ENCODE assay signal across 8 mouse cellular contexts in genomic region chr16:4658781-4659245, GRCm38 (mm10). TPM values are rescaled to one million over a fixed set of nuclear protein-coding genes. Genes with fewer than 3 reads are reported as not detected.
DNase-seq lines count a peak whose midpoint lies in the region; ATAC-seq and TF ChIP-seq lines count a peak whose summit lies in the region.

No protein-coding gene starts in this region.

- in situ Hi-C loops in ES-E14 (cut with MboI; ENCODE audit: low sequenced_read_pairs in 2 of 2, unreplicated experiment in 2 of 2), result no loop called here

- peak overlapping the region; percentile 10; the same call in 1 of the 2 replicates for H3K4me2 ChIP-seq in hindbrain, embryonic 16.5 days (ENCODE audit: low read length)
- no peak overlapping the region for H3K4me2 ChIP-seq in midbrain, embryonic 16.5 days (ENCODE audit: low read length)

- WGBS in heart, adult 2 months, result 54% methylated on average over 11 of the region's 11 CpGs
- 16% methylated on average over 11 of the region's 11 CpGs for WGBS in hindbrain, embryonic 16.5 days
- 24% methylated on average over 11 of the region's 11 CpGs for WGBS in midbrain, embryonic 16.5 days

- ATAC-seq in hindbrain, embryonic 16.5 days, result peak; percentile 78
- peak; percentile 48; the same call in 1 of the 2 replicates for ATAC-seq in midbrain, embryonic 16.5 days

- H3K27ac ChIP-seq in heart, adult 2 months, result no peak overlapping the region; the same call in 1 of the 2 replicates
- peak overlapping the region; percentile 50 for H3K27ac ChIP-seq in ES-E14 (ENCODE audit: insufficient read depth, low read depth, low read length, poor library complexity, severe bottlenecking)
- H3K27ac ChIP-seq in embryonic fibroblast, embryonic 13.5 days (ENCODE audit: insufficient read depth, low read length), result peak overlapping the region; percentile 96
- H3K27ac ChIP-seq in hindbrain, embryonic 16.5 days (ENCODE audit: low read depth, low read length), result 0 out of 2 replicates have a peak overlapping the region, but pooled peaks have one; percentile 34
- H3K27ac ChIP-seq in midbrain, embryonic 16.5 days (ENCODE audit: low read length), result no peak overlapping the region

- H3K79me2 ChIP-seq in heart, adult 2 months (replicated peaks; ENCODE audit: control insufficient read depth, insufficient read depth, low read length), result no peaks in the 10 kb centered on the region

- no peak overlapping the region for H3K9ac ChIP-seq in heart, adult 2 months (ENCODE audit: low read depth, low read length)
- H3K9ac ChIP-seq in ES-E14 (ENCODE audit: insufficient read depth, low read depth, low read length, poor library complexity, severe bottlenecking), result peak overlapping the region; percentile 48; the same call in 1 of the 2 replicates
- no peak overlapping the region for H3K9ac ChIP-seq in hindbrain, embryonic 16.5 days (ENCODE audit: low read depth, low read length)
- H3K9ac ChIP-seq in midbrain, embryonic 16.5 days (ENCODE audit: low read depth, low read length), result no peak overlapping the region

- no peaks in the 10 kb centered on the region for H3K9me3 ChIP-seq in ES-E14 (ENCODE audit: control insufficient read depth, insufficient read depth, low read depth, low read length)
- H3K9me3 ChIP-seq in hindbrain, embryonic 16.5 days (ENCODE audit: control insufficient read depth, low read length), result no peaks in the 10 kb centered on the region
- H3K9me3 ChIP-seq in midbrain, embryonic 16.5 days (replicated peaks; ENCODE audit: control insufficient read depth, low read length, poor library complexity, severe bottlenecking), result no peaks in the 10 kb centered on the region

- TF ChIP-seq CTCF in heart, adult 2 months (IDR thresholded peaks at IDR 0.05), result no peak
- no peak for TF ChIP-seq CTCF in embryonic fibroblast, embryonic 13.5 days (IDR thresholded peaks at IDR 0.05; ENCODE audit: borderline replicate concordance, insufficient read depth, low read length)

- peak; percentile 27 to 43 for DNase-seq in heart, adult 2 months
- DNase-seq in heart, postnatal 25 days (ENCODE audit: low spot score), result no peak
- DNase-seq in ES-E14 (ENCODE audit: low read depth, low spot score), result no peak
- DNase-seq in spleen, adult 12 weeks (ENCODE audit: low spot score), result no peak
- DNase-seq in B cell, adult 2 months, result no peak

- no peaks in the 10 kb centered on the region for H3K27me3 ChIP-seq in heart, adult 2 months (ENCODE audit: control insufficient read depth, insufficient read depth, low read length)
- no peaks in the 10 kb centered on the region for H3K27me3 ChIP-seq in hindbrain, embryonic 16.5 days (replicated peaks; ENCODE audit: control insufficient read depth, insufficient read depth, low read length)
- no peaks in the 10 kb centered on the region for H3K27me3 ChIP-seq in midbrain, embryonic 16.5 days (ENCODE audit: control insufficient read depth, insufficient read depth, low read depth, low read length)

- TF ChIP-seq EP300 in heart, adult 2 months (IDR thresholded peaks at IDR 0.05; ENCODE audit: insufficient read depth, low read depth, low read length), result no peak

- H3K4me3 ChIP-seq in heart, adult 2 months, result no peak overlapping the region
- H3K4me3 ChIP-seq in ES-E14 (ENCODE audit: insufficient read depth in 1 of 2, low read depth in 1 of 2, low read length in 2 of 2, poor library complexity in 1 of 2, severe bottlenecking in 1 of 2), result no peak overlapping the region
- H3K4me3 ChIP-seq in embryonic fibroblast, embryonic 13.5 days (ENCODE audit: insufficient read depth, low read length), result no peak overlapping the region
- H3K4me3 ChIP-seq in hindbrain, embryonic 16.5 days (ENCODE audit: low read length), result no peak overlapping the region
- H3K4me3 ChIP-seq in midbrain, embryonic 16.5 days (ENCODE audit: low read depth, low read length), result no peak overlapping the region

- no peak for TF ChIP-seq POLR2A in heart, adult 2 months (IDR thresholded peaks at IDR 0.05; ENCODE audit: insufficient read depth, low read depth, low read length)
- no peak for TF ChIP-seq POLR2A in embryonic fibroblast, embryonic 13.5 days (IDR thresholded peaks at IDR 0.05; ENCODE audit: low read depth, low read length)

- H3K4me1 ChIP-seq in heart, adult 2 months (ENCODE audit: control insufficient read depth, insufficient read depth, low read length), result peaks cover 7% of the 10 kb centered on the region
- H3K4me1 ChIP-seq in ES-E14 (ENCODE audit: control insufficient read depth in 2 of 2, insufficient read depth in 2 of 2, low read length in 2 of 2, poor library complexity in 1 of 2), result peaks cover 0 to 16% of the 10 kb centered on the region in 2 experiments; a peak in 2 of 4 replicates
- H3K4me1 ChIP-seq in embryonic fibroblast, embryonic 13.5 days (ENCODE audit: control insufficient read depth, insufficient read depth, low read length), result peaks cover 13% of the 10 kb centered on the region; the same call in 1 of the 2 replicates
- H3K4me1 ChIP-seq in hindbrain, embryonic 16.5 days (ENCODE audit: control insufficient read depth, insufficient read depth, low read depth, low read length), result peaks cover 8% of the 10 kb centered on the region
- peaks cover 11% of the 10 kb centered on the region; the same call in 1 of the 2 replicates for H3K4me1 ChIP-seq in midbrain, embryonic 16.5 days (ENCODE audit: control insufficient read depth, insufficient read depth, low read length)

- H3K36me3 ChIP-seq in heart, adult 2 months (ENCODE audit: control insufficient read depth, insufficient read depth, low read length), result no peaks in the 10 kb centered on the region
- peaks cover 8% of the 10 kb centered on the region; the same call in 1 of the 2 replicates for H3K36me3 ChIP-seq in ES-E14 (ENCODE audit: control insufficient read depth, insufficient read depth, low read length, poor library complexity, severe bottlenecking)
- H3K36me3 ChIP-seq in hindbrain, embryonic 16.5 days (ENCODE audit: control insufficient read depth, insufficient read depth, low read length), result peaks cover 7% of the 10 kb centered on the region; the same call in 1 of the 2 replicates
- H3K36me3 ChIP-seq in midbrain, embryonic 16.5 days (ENCODE audit: control insufficient read depth, insufficient read depth, low read length), result peaks cover 13% of the 10 kb centered on the region

- intact Hi-C loops in heart, adult 2 months (cut with DNase I), result no loop called here
- intact Hi-C loops in heart, postnatal 25 days (cut with DNase I), result no loop called here

TF ChIP-seq in ES-E14, 5 proteins besides CTCF, POLR2A, EP300 and RAD21:
- no peak for TF ChIP-seq CHD2 (IDR thresholded peaks at IDR 0.05; ENCODE audit: low read depth, low read length)
- TF ChIP-seq ZNF384 (IDR thresholded peaks at IDR 0.05; ENCODE audit: low read depth, low read length), result no peak
- no peak for TF ChIP-seq HCFC1 (IDR thresholded peaks at IDR 0.05; ENCODE audit: borderline replicate concordance, insufficient read depth, low read length)
- no peak for TF ChIP-seq ZC3H11A (IDR thresholded peaks at IDR 0.05; ENCODE audit: borderline replicate concordance, low read depth, low read length)
- no peak for TF ChIP-seq MAFK (IDR thresholded peaks at IDR 0.05; ENCODE audit: insufficient read depth, low read depth, low read length)
TF ChIP-seq in ES-E14: peak in this region for 0.

RNA-seq across cellular contexts. Expression of gene Dnaja3, which starts 19.0 kb away (rescaled TPM):
- 100 to 1,000 TPM; 138 to 150 TPM for total RNA-seq in heart, adult 2 months (2021)
- 80.8 and 104 TPM in 2 replicates for polyA plus RNA-seq in heart, adult 2 months (2012; rRNA removed)
- 100 to 1,000 TPM; 149 TPM for total RNA-seq in heart, postnatal 25 days (2021)
- 45.5 and 53.2 TPM in 2 replicates for total RNA-seq in ES-E14 (2012; rRNA removed)
- 39.7 and 47.6 TPM in 2 replicates for polyA plus RNA-seq in embryonic fibroblast, embryonic 13.5 days (2011; ENCODE audit: insufficient read length, low read depth, missing spikeins)
- polyA plus RNA-seq in hindbrain, embryonic 16.5 days (2015; fragmentation: Nextera tagmentation; extraction: Ambion mirVana), result 70.6 and 71.9 TPM in 2 replicates
- polyA plus RNA-seq in midbrain, embryonic 16.5 days (2015; fragmentation: Nextera tagmentation; extraction: Ambion mirVana), result 69.2 and 70.2 TPM in 2 replicates

RNA-seq across cellular contexts. Expression of gene Vasn, which starts 19.1 kb away (rescaled TPM):
- 10 to 100 TPM in 1 of 2 experiments, 1 to 10 TPM in 1; 9.2 to 10.5 TPM for total RNA-seq in heart, adult 2 months (2021)
- 23.9 and 24.2 TPM in 2 replicates for polyA plus RNA-seq in heart, adult 2 months (2012; rRNA removed)
- total RNA-seq in heart, postnatal 25 days (2021), result 10 to 100 TPM in 1 of 2 experiments, 1 to 10 TPM in 1; 9.8 to 12.0 TPM
- 8.7 and 11.2 TPM in 2 replicates for total RNA-seq in ES-E14 (2012; rRNA removed)
- 72.1 and 79.5 TPM in 2 replicates for polyA plus RNA-seq in embryonic fibroblast, embryonic 13.5 days (2011; ENCODE audit: insufficient read length, low read depth, missing spikeins)
- 6.0 and 7.0 TPM in 2 replicates for polyA plus RNA-seq in hindbrain, embryonic 16.5 days (2015; fragmentation: Nextera tagmentation; extraction: Ambion mirVana)
- polyA plus RNA-seq in midbrain, embryonic 16.5 days (2015; fragmentation: Nextera tagmentation; extraction: Ambion mirVana), result 4.2 and 4.3 TPM in 2 replicates

RNA-seq across cellular contexts. Expression of gene Coro7, which starts 20.8 kb away (rescaled TPM):
- total RNA-seq in heart, adult 2 months (2021), result 10 to 100 TPM; 14.6 to 15.9 TPM
- polyA plus RNA-seq in heart, adult 2 months (2012; rRNA removed), result 20.8 and 22.8 TPM in 2 replicates
- total RNA-seq in heart, postnatal 25 days (2021), result 10 to 100 TPM; 12.6 to 16.1 TPM
- total RNA-seq in ES-E14 (2012; rRNA removed), result 14.4 and 21.3 TPM in 2 replicates
- 17.7 and 23.3 TPM in 2 replicates for polyA plus RNA-seq in embryonic fibroblast, embryonic 13.5 days (2011; ENCODE audit: insufficient read length, low read depth, missing spikeins)
- 32.1 and 36.6 TPM in 2 replicates for polyA plus RNA-seq in hindbrain, embryonic 16.5 days (2015; fragmentation: Nextera tagmentation; extraction: Ambion mirVana)
- 32.6 and 36.4 TPM in 2 replicates for polyA plus RNA-seq in midbrain, embryonic 16.5 days (2015; fragmentation: Nextera tagmentation; extraction: Ambion mirVana)

RNA-seq across cellular contexts. Expression of gene Pam16, which starts 34.0 kb away (rescaled TPM):
- 100 to 1,000 TPM; 119 to 165 TPM for total RNA-seq in heart, adult 2 months (2021)
- 36.3 and 39.4 TPM in 2 replicates for polyA plus RNA-seq in heart, adult 2 months (2012; rRNA removed)
- 100 to 1,000 TPM; 129 to 141 TPM for total RNA-seq in heart, postnatal 25 days (2021)
- total RNA-seq in ES-E14 (2012; rRNA removed), result 127 and 131 TPM in 2 replicates
- 30.5 and 33.1 TPM in 2 replicates for polyA plus RNA-seq in embryonic fibroblast, embryonic 13.5 days (2011; ENCODE audit: insufficient read length, low read depth, missing spikeins)
- polyA plus RNA-seq in hindbrain, embryonic 16.5 days (2015; fragmentation: Nextera tagmentation; extraction: Ambion mirVana), result 139 and 150 TPM in 2 replicates
- polyA plus RNA-seq in midbrain, embryonic 16.5 days (2015; fragmentation: Nextera tagmentation; extraction: Ambion mirVana), result 144 and 153 TPM in 2 replicates

Comparison
In these comparisons a context has a peak if more than half of its experiments do, and no peak if none do; other contexts are left out.
1. DNase-seq: peak in heart, adult 2 months (2 of 2); none in heart, postnatal 25 days (single experiment), ES-E14 (single experiment), spleen, adult 12 weeks (single experiment) and B cell, adult 2 months (0 of 2).
2. H3K27ac ChIP-seq: peak in ES-E14 (single experiment), embryonic fibroblast, embryonic 13.5 days (single experiment) and hindbrain, embryonic 16.5 days (single experiment); none in heart, adult 2 months (single experiment) and midbrain, embryonic 16.5 days (single experiment).